Mouse (Mus musculus) stomach, embryonic 14.5 days (tissue): Measurements from ENCODE around the gene Pdzd4. TPM values are rescaled to one million over a fixed set of nuclear protein-coding genes. Genes with fewer than 3 reads are reported as not detected.
A peak's percentile ranks its signal among the peaks of the same experiment; 100 is the strongest.

Source experiments
- ATAC-seq: fragments of 200-750 bp; cut with Nextera tagmentation; 2 replicates; pipeline ENCODE4 v1.8.0; 2017; ENCODE audit warnings: low read depth, moderate TSS enrichment; ENCODE audit not compliant: insufficient number of reproducible peaks, insufficient read depth, low FRiP score
- H3K27ac ChIP-seq: fragments of 300-500 bp; sonication (generic); 2 replicates; pipeline ENCODE4 v1.5.1; 2014; ENCODE audit warnings: mild to moderate bottlenecking, low read length, moderate library complexity, mixed read lengths
- H3K27me3 ChIP-seq: fragments of 300-500 bp; sonication (generic); 2 replicates; pipeline ENCODE4 v1.6.1; 2014; ENCODE audit warnings: low read length, control low read depth, mixed read lengths; ENCODE audit not compliant: control insufficient read depth, insufficient read depth
- H3K36me3 ChIP-seq: fragments of 300-500 bp; sonication (generic); 2 replicates; pipeline ENCODE4 v1.6.1; 2014; ENCODE audit warnings: mild to moderate bottlenecking, control low read depth, low read length, moderate library complexity, mixed read lengths; ENCODE audit not compliant: control insufficient read depth, insufficient read depth
- H3K4me1 ChIP-seq: fragments of 300-500 bp; sonication (generic); 2 replicates; pipeline ENCODE4 v1.6.1; 2014; ENCODE audit warnings: low read length, control low read depth, mixed read lengths; ENCODE audit not compliant: control insufficient read depth, insufficient read depth
- H3K4me2 ChIP-seq: fragments of 300-500 bp; sonication (generic); replicated peaks from 2 replicates; pipeline ENCODE4 v1.6.1; 2014; ENCODE audit warnings: low read depth, low read length, control low read depth
- H3K4me3 ChIP-seq: fragments of 300-500 bp; sonication (generic); 2 replicates; pipeline ENCODE4 v1.5.1; 2014; ENCODE audit warnings: low read depth, low read length, control low read depth
- H3K9ac ChIP-seq: fragments of 300-500 bp; sonication (generic); replicated peaks from 2 replicates; pipeline ENCODE4 v1.6.1; 2014; ENCODE audit warnings: low read depth, mild to moderate bottlenecking, control low read depth, low read length, moderate library complexity, mixed read lengths
- H3K9me3 ChIP-seq: fragments of 300-500 bp; sonication (generic); 2 replicates; pipeline ENCODE4 v1.6.1; 2016; ENCODE audit warnings: low read depth, low read length, control low read depth; ENCODE audit not compliant: control insufficient read depth
- WGBS: fragments of 180-500 bp; shearing (Covaris S2); extraction: QIAGEN DNeasy Blood & Tissue Kit; methylation state at CpG from one replicate; pipeline ENCODE4 v1.1.7; 2014; 5-methylcytosine and 5-hydroxymethylcytosine counted together
- polyA plus RNA-seq: library from polyadenylated mRNA; unstranded; fragments of >200 nt; fragmentation: Nextera tagmentation; extraction: Ambion mirVana; gene quantifications from 2 replicates; pipeline ENCODE4 v1.2.1, GENCODE M21; 2014

The Pdzd4 gene
- polyA plus RNA-seq, 1 experiment from 2014 or later = 1.6 TPM

GRCm38 (mm10) chrX:73774802-73775483 lies 49.8 kb downstream of the Pdzd4 start:
- Histone ChIP-seq H3K9ac (no peak overlapping the region), H3K9me3 (no peaks in the 10 kb centered on the region), H3K27ac (peak overlapping the region; percentile 27; the same call in 1 of the 2 replicates), H3K27me3 (no peaks in the 10 kb centered on the region), H3K4me1 (no peaks in the 10 kb centered on the region), H3K4me2 (no peak overlapping the region), H3K36me3 (peaks cover 12% of the 10 kb centered on the region; the same call in 1 of the 2 replicates), H3K4me3 (no peak overlapping the region)
- ATAC-seq = peak; percentile 86; the same call in 1 of the 2 replicates
- WGBS = 64% methylated on average over 10 of the region's 10 CpGs

- H3K27ac ChIP-seq = peak within 1 kb of the TSS; percentile 27; the same call in 1 of the 2 replicates
- H3K9ac ChIP-seq = no peak within 1 kb of the TSS
- H3K4me3 ChIP-seq = no peak within 1 kb of the TSS
- peaks cover 9% of the 10 kb centered on the region; the same call in 1 of the 2 replicates for H3K36me3 ChIP-seq
- no peaks in the 10 kb centered on the region for H3K27me3 ChIP-seq
- WGBS = 46% methylated on average over 9 of the region's 9 CpGs
- no peaks in the 10 kb centered on the region for H3K4me1 ChIP-seq
- H3K4me2 ChIP-seq = no peak within 1 kb of the TSS
- ATAC-seq = no peak
- H3K9me3 ChIP-seq = no peaks in the 10 kb centered on the region
These were observed 50.5 kb downstream of the Pdzd4 start, which contains the start of gene Srpk3 for GRCm38 (mm10) chrX:73774168-73774760. TSS of gene Srpk3 (plus strand) at chrX:73774405.

GRCm38 (mm10) chrX:73767267-73767666 lies 57.5 kb downstream of the Pdzd4 start:
- no peaks in the 10 kb centered on the region for H3K27me3 ChIP-seq
- no peak for ATAC-seq
- no peak overlapping the region for H3K9ac ChIP-seq
- no peak overlapping the region for H3K4me2 ChIP-seq
- 62% methylated on average over 9 of the region's 9 CpGs for WGBS
- no peak overlapping the region for H3K4me3 ChIP-seq
- no peaks in the 10 kb centered on the region for H3K36me3 ChIP-seq
- no peaks in the 10 kb centered on the region for H3K9me3 ChIP-seq
- no peaks in the 10 kb centered on the region for H3K4me1 ChIP-seq
- no peak overlapping the region for H3K27ac ChIP-seq

GRCm38 (mm10) chrX:73765311-73765710 lies 59.5 kb downstream of the Pdzd4 start:
- H3K9ac ChIP-seq = no peak overlapping the region
- no peaks in the 10 kb centered on the region for H3K36me3 ChIP-seq
- H3K4me2 ChIP-seq = no peak overlapping the region
- H3K4me1 ChIP-seq = no peaks in the 10 kb centered on the region
- H3K27ac ChIP-seq = no peak overlapping the region
- no peaks in the 10 kb centered on the region for H3K9me3 ChIP-seq
- H3K27me3 ChIP-seq = no peaks in the 10 kb centered on the region
- 79% methylated on average over 1 of the region's 1 CpGs for WGBS
- ATAC-seq = no peak
- no peak overlapping the region for H3K4me3 ChIP-seq

- Histone ChIP-seq H3K27me3 (no peaks in the 10 kb centered on the region), H3K4me1 (no peaks in the 10 kb centered on the region), H3K36me3 (no peaks in the 10 kb centered on the region), H3K9me3 (no peaks in the 10 kb centered on the region), H3K9ac (no peak overlapping the region), H3K27ac (no peak overlapping the region), H3K4me3 (no peak overlapping the region), H3K4me2 (no peak overlapping the region)
- WGBS = 89% methylated on average over 13 of the region's 13 CpGs
- ATAC-seq = no peak
These were observed 66.0 kb downstream of the Pdzd4 start for GRCm38 (mm10) chrX:73758611-73759290.

GRCm38 (mm10) chrX:73756334-73757140 lies 68.2 kb downstream of the Pdzd4 start, which contains the start of gene Plxnb3:
TSS of gene Plxnb3 (plus strand) at chrX:73757090.
- Histone ChIP-seq H3K9ac (no peak within 1 kb of the TSS), H3K4me2 (no peak within 1 kb of the TSS), H3K4me3 (no peak within 1 kb of the TSS), H3K36me3 (no peaks in the 10 kb centered on the region), H3K27me3 (no peaks in the 10 kb centered on the region), H3K27ac (no peak within 1 kb of the TSS), H3K9me3 (no peaks in the 10 kb centered on the region), H3K4me1 (no peaks in the 10 kb centered on the region)
- ATAC-seq = no peak
- 76% methylated on average over 5 of the region's 5 CpGs for WGBS

GRCm38 (mm10) chrX:73748977-73749376 lies 75.8 kb downstream of the Pdzd4 start:
- no peak overlapping the region for H3K4me2 ChIP-seq
- H3K9ac ChIP-seq = no peak overlapping the region
- WGBS = 94% methylated on average over 1 of the region's 1 CpGs
- no peak overlapping the region for H3K27ac ChIP-seq
- H3K9me3 ChIP-seq = no peaks in the 10 kb centered on the region
- no peaks in the 10 kb centered on the region for H3K27me3 ChIP-seq
- ATAC-seq = no peak
- H3K4me3 ChIP-seq = no peak overlapping the region
- H3K4me1 ChIP-seq = no peaks in the 10 kb centered on the region
- H3K36me3 ChIP-seq = no peaks in the 10 kb centered on the region
